Mouse (Mus musculus): ENCODE results near the gene Tspan14. TPM values are rescaled to one million over a fixed set of nuclear protein-coding genes. Genes with fewer than 3 reads are reported as not detected.
A peak's percentile ranks its signal among the peaks of the same experiment; 100 is the strongest.

Tspan14 gene
- polyA plus RNA-seq, 1 experiment from 2014 or later, result 93.4 TPM

GRCm38 (mm10) chr14:40900267-40900666 is 66.3 kb downstream of the Tspan14 start:
- ATAC-seq (replicated peaks; ENCODE audit: low FRiP score, low read depth), result no peak; the same call in 1 of the 2 replicates

GRCm38 (mm10) chr14:40897916-40898315 is 68.7 kb downstream of the Tspan14 start:
- DNase-seq (ENCODE audit: low spot score) (no peak), ATAC-seq (replicated peaks; ENCODE audit: low FRiP score, low read depth) (no peak)
- no peak overlapping the region for H3K9ac ChIP-seq (ENCODE audit: low read depth, low read length)
- no peak overlapping the region for H3K4me3 ChIP-seq (replicated peaks; ENCODE audit: low read depth, low read length)
- H3K4me1 ChIP-seq (replicated peaks; ENCODE audit: insufficient read depth, low read length), result 0 out of 2 replicates have a peak, but pooled peaks cover 21% of the 10 kb centered on the region
- no peaks in the 10 kb centered on the region for H3K36me3 ChIP-seq (ENCODE audit: insufficient read depth, low read length)
- whole genome bisulfite sequencing, result 69% methylated on average over 3 of the region's 3 CpGs
- H3K27ac ChIP-seq, result no peak overlapping the region
- no peak overlapping the region for H3K4me2 ChIP-seq (ENCODE audit: low read length)
- H3K27me3 ChIP-seq (ENCODE audit: insufficient read depth, low read length), result no peaks in the 10 kb centered on the region
- TF ChIP-seq CTCF (IDR thresholded peaks at IDR 0.05; ENCODE audit: low read depth), result no peak
- no peaks in the 10 kb centered on the region for H3K9me3 ChIP-seq (replicated peaks; ENCODE audit: low read length)

More at GRCm38 (mm10) chr14:40900267-40900666, 66.3 kb downstream of the Tspan14 start:
- Histone ChIP-seq H3K4me3 (replicated peaks; ENCODE audit: low read depth, low read length) (no peak overlapping the region), H3K4me2 (ENCODE audit: low read length) (no peak overlapping the region), H3K27ac (no peak overlapping the region), H3K9ac (ENCODE audit: low read depth, low read length) (no peak overlapping the region), H3K27me3 (ENCODE audit: insufficient read depth, low read length) (no peaks in the 10 kb centered on the region), H3K36me3 (ENCODE audit: insufficient read depth, low read length) (0 out of 2 replicates have a peak, but pooled peaks cover 2% of the 10 kb centered on the region), H3K9me3 (replicated peaks; ENCODE audit: low read length) (no peaks in the 10 kb centered on the region), H3K4me1 (replicated peaks; ENCODE audit: insufficient read depth, low read length) (peaks cover 21% of the 10 kb centered on the region; the same call in 1 of the 2 replicates)
- TF ChIP-seq CTCF (IDR thresholded peaks at IDR 0.05; ENCODE audit: low read depth), result no peak
- WGBS, result 30% methylated on average over 2 of the region's 2 CpGs
- peak; percentile 78 for DNase-seq (ENCODE audit: low spot score)

GRCm38 (mm10) chr14:40895681-40896080 is 70.9 kb downstream of the Tspan14 start:
- 72% methylated on average over 8 of the region's 8 CpGs for WGBS
- H3K27ac ChIP-seq, result no peak overlapping the region
- no peak for ATAC-seq (replicated peaks; ENCODE audit: low FRiP score, low read depth)
- H3K9ac ChIP-seq (ENCODE audit: low read depth, low read length), result no peak overlapping the region
- H3K4me2 ChIP-seq (ENCODE audit: low read length), result no peak overlapping the region
- H3K4me3 ChIP-seq (replicated peaks; ENCODE audit: low read depth, low read length), result no peak overlapping the region
- DNase-seq (ENCODE audit: low spot score), result no peak
- 0 out of 2 replicates have a peak, but pooled peaks cover 19% of the 10 kb centered on the region for H3K4me1 ChIP-seq (replicated peaks; ENCODE audit: insufficient read depth, low read length)
- H3K36me3 ChIP-seq (ENCODE audit: insufficient read depth, low read length), result no peaks in the 10 kb centered on the region
- no peak for TF ChIP-seq CTCF (IDR thresholded peaks at IDR 0.05; ENCODE audit: low read depth)
- H3K9me3 ChIP-seq (replicated peaks; ENCODE audit: low read length), result no peaks in the 10 kb centered on the region
- H3K27me3 ChIP-seq (ENCODE audit: insufficient read depth, low read length), result no peaks in the 10 kb centered on the region

GRCm38 (mm10) chr14:40894576-40895247 is 71.9 kb downstream of the Tspan14 start:
- H3K4me3 ChIP-seq (replicated peaks; ENCODE audit: low read depth, low read length), result no peak overlapping the region

GRCm38 (mm10) chr14:40893884-40894283 is 72.7 kb downstream of the Tspan14 start:
- ATAC-seq (replicated peaks; ENCODE audit: low FRiP score, low read depth), result no peak
- no peak for DNase-seq (ENCODE audit: low spot score)
- 0 out of 2 replicates have a peak overlapping the region, but pooled peaks have one; percentile 11 for H3K27ac ChIP-seq

More at GRCm38 (mm10) chr14:40894576-40895247, 71.9 kb downstream of the Tspan14 start:
- Histone ChIP-seq H3K9me3 (replicated peaks; ENCODE audit: low read length) (no peaks in the 10 kb centered on the region), H3K4me1 (replicated peaks; ENCODE audit: insufficient read depth, low read length) (0 out of 2 replicates have a peak, but pooled peaks cover 14% of the 10 kb centered on the region), H3K9ac (ENCODE audit: low read depth, low read length) (no peak overlapping the region), H3K4me2 (ENCODE audit: low read length) (peak overlapping the region; percentile 49), H3K27me3 (ENCODE audit: insufficient read depth, low read length) (no peaks in the 10 kb centered on the region), H3K27ac (0 out of 2 replicates have a peak overlapping the region, but pooled peaks have one; percentile 11), H3K36me3 (ENCODE audit: insufficient read depth, low read length) (no peaks in the 10 kb centered on the region)
- WGBS, result 9% methylated on average over 23 of the region's 23 CpGs
- ATAC-seq (replicated peaks; ENCODE audit: low FRiP score, low read depth) (peak; percentile 65; the same call in 1 of the 2 replicates), DNase-seq (ENCODE audit: low spot score) (peak; percentile 89)
- peak; percentile 95 for TF ChIP-seq CTCF (IDR thresholded peaks at IDR 0.05; ENCODE audit: low read depth)

GRCm38 (mm10) chr14:40893196-40893595 is 73.4 kb downstream of the Tspan14 start, which contains the start of gene Sh2d4b:
Gene Sh2d4b, minus strand, starts transcription at chr14:40893266.
- Histone ChIP-seq H3K4me1 (replicated peaks; ENCODE audit: insufficient read depth, low read length) (0 out of 2 replicates have a peak, but pooled peaks cover 10% of the 10 kb centered on the region), H3K4me2 (ENCODE audit: low read length) (peak within 1 kb of the TSS; percentile 49; the same call in 1 of the 2 replicates), H3K4me3 (replicated peaks; ENCODE audit: low read depth, low read length) (no peak within 1 kb of the TSS), H3K9me3 (replicated peaks; ENCODE audit: low read length) (no peaks in the 10 kb centered on the region), H3K9ac (ENCODE audit: low read depth, low read length) (no peak within 1 kb of the TSS), H3K27ac (0 out of 2 replicates have a peak within 1 kb of the TSS, but pooled peaks have one; percentile 11), H3K27me3 (ENCODE audit: insufficient read depth, low read length) (no peaks in the 10 kb centered on the region), H3K36me3 (ENCODE audit: insufficient read depth, low read length) (no peaks in the 10 kb centered on the region)
- no peak for DNase-seq (ENCODE audit: low spot score)
- ATAC-seq (replicated peaks; ENCODE audit: low FRiP score, low read depth), result no peak
- no peak for TF ChIP-seq CTCF (IDR thresholded peaks at IDR 0.05; ENCODE audit: low read depth)
- 63% methylated on average over 3 of the region's 3 CpGs for WGBS

More at GRCm38 (mm10) chr14:40893884-40894283, 72.7 kb downstream of the Tspan14 start:
- Histone ChIP-seq H3K9me3 (replicated peaks; ENCODE audit: low read length) (no peaks in the 10 kb centered on the region), H3K9ac (ENCODE audit: low read depth, low read length) (no peak overlapping the region), H3K27me3 (ENCODE audit: insufficient read depth, low read length) (no peaks in the 10 kb centered on the region), H3K4me1 (replicated peaks; ENCODE audit: insufficient read depth, low read length) (0 out of 2 replicates have a peak, but pooled peaks cover 14% of the 10 kb centered on the region), H3K36me3 (ENCODE audit: insufficient read depth, low read length) (no peaks in the 10 kb centered on the region), H3K4me3 (replicated peaks; ENCODE audit: low read depth, low read length) (no peak overlapping the region), H3K4me2 (ENCODE audit: low read length) (peak overlapping the region; percentile 49; the same call in 1 of the 2 replicates)
- TF ChIP-seq CTCF (IDR thresholded peaks at IDR 0.05; ENCODE audit: low read depth), result no peak
- 48% methylated on average over 8 of the region's 8 CpGs for WGBS
